Mouse (Mus musculus) lung, postnatal 36 days (tissue): ENCODE data around the gene Ucp2.
"Not testable (repeated sequence)": the region's sequence is repeated elsewhere in the genome, so short reads cannot be mapped to it uniquely, and the experiment has no call there.

Source experiments
- DNase-seq: peaks from one replicate; pipeline ENCODE4 v3.0.0; 2022; ENCODE audit warnings: mixed read lengths

The Ucp2 gene

GRCm38 (mm10) chr7:100480175-100480574 is 13.0 kb upstream of the Ucp2 start:
- DNase-seq, result no peak

GRCm38 (mm10) chr7:100482046-100482445 is 11.1 kb upstream of the Ucp2 start:
- not testable (repeated sequence) for DNase-seq

GRCm38 (mm10) chr7:100484493-100484892 is 8.6 kb upstream of the Ucp2 start:
- no peak for DNase-seq

- DNase-seq, result no peak
These were observed 5.8 kb upstream of the Ucp2 start for GRCm38 (mm10) chr7:100487301-100487700.

GRCm38 (mm10) chr7:100488474-100489048 is 4.6 kb upstream of the Ucp2 start:
- DNase-seq, result no peak

GRCm38 (mm10) chr7:100492391-100493116 is 583 bp upstream of the Ucp2 start:
- DNase-seq, result peak; percentile 73

GRCm38 (mm10) chr7:100493484-100494414 is 612 bp downstream of the Ucp2 start:
- peak; percentile 85 for DNase-seq

- peak; percentile 35 for DNase-seq
These were observed 1.3 kb downstream of the Ucp2 start for GRCm38 (mm10) chr7:100494415-100494831.

GRCm38 (mm10) chr7:100495042-100495441 is 1.9 kb downstream of the Ucp2 start:
- peak; percentile 34 for DNase-seq

- peak; percentile 94 for DNase-seq
These were observed 2.6 kb downstream of the Ucp2 start for GRCm38 (mm10) chr7:100495581-100496251.

GRCm38 (mm10) chr7:100496371-100496770 is 3.2 kb downstream of the Ucp2 start:
- DNase-seq, result no peak

GRCm38 (mm10) chr7:100496791-100497190 is 3.7 kb downstream of the Ucp2 start:
- no peak for DNase-seq

GRCm38 (mm10) chr7:100497402-100497801 is 4.3 kb downstream of the Ucp2 start:
- DNase-seq, result no peak

- no peak for DNase-seq
These were observed 4.8 kb downstream of the Ucp2 start for GRCm38 (mm10) chr7:100497982-100498381.

- no peak for DNase-seq
These were observed 6.3 kb downstream of the Ucp2 start for GRCm38 (mm10) chr7:100499465-100499864.

GRCm38 (mm10) chr7:100500276-100500977 is 7.3 kb downstream of the Ucp2 start:
- DNase-seq, result peak; percentile 62

GRCm38 (mm10) chr7:100501027-100501843 is 8.1 kb downstream of the Ucp2 start:
- peak; percentile 44 for DNase-seq

- peak; percentile 41 for DNase-seq
These were observed 8.8 kb downstream of the Ucp2 start for GRCm38 (mm10) chr7:100501844-100502373.

GRCm38 (mm10) chr7:100502374-100502922 is 9.3 kb downstream of the Ucp2 start:
- peak; percentile 69 for DNase-seq

GRCm38 (mm10) chr7:100503076-100503475 is 9.9 kb downstream of the Ucp2 start:
- DNase-seq, result peak; percentile 30
